Mouse (Mus musculus): ENCODE results near the gene Akap13.

Gene Akap13

GRCm38 (mm10) chr7:75713959-75714358 is 258.6 kb downstream of the Akap13 start:
- in situ Hi-C loops (cut with MboI; ENCODE audit: low pct_unique_long_range_greater_than_20kb in 1 of 2, low sequenced_read_pairs in 2 of 2, unreplicated experiment in 1 of 2), result no loop called here

- in situ Hi-C loops (cut with MboI; ENCODE audit: low pct_unique_long_range_greater_than_20kb in 1 of 2, low sequenced_read_pairs in 2 of 2, unreplicated experiment in 1 of 2), result no loop called here
Observed at GRCm38 (mm10) chr7:75715026-75715425, 259.7 kb downstream of the Akap13 start.

GRCm38 (mm10) chr7:75715939-75716338 is 260.6 kb downstream of the Akap13 start:
- in situ Hi-C loops (cut with MboI; ENCODE audit: low pct_unique_long_range_greater_than_20kb in 1 of 2, low sequenced_read_pairs in 2 of 2, unreplicated experiment in 1 of 2), result no loop called here

- in situ Hi-C loops (cut with MboI; ENCODE audit: low pct_unique_long_range_greater_than_20kb in 1 of 2, low sequenced_read_pairs in 2 of 2, unreplicated experiment in 1 of 2), result no loop called here
Observed at GRCm38 (mm10) chr7:75717349-75717748, 262.0 kb downstream of the Akap13 start.

- in situ Hi-C loops (cut with MboI; ENCODE audit: low pct_unique_long_range_greater_than_20kb in 1 of 2, low sequenced_read_pairs in 2 of 2, unreplicated experiment in 1 of 2), result no loop called here
Observed at GRCm38 (mm10) chr7:75721302-75721701, 266.0 kb downstream of the Akap13 start.

- in situ Hi-C loops (cut with MboI; ENCODE audit: low pct_unique_long_range_greater_than_20kb in 1 of 2, low sequenced_read_pairs in 2 of 2, unreplicated experiment in 1 of 2), result no loop called here
Observed at GRCm38 (mm10) chr7:75724012-75724411, 268.7 kb downstream of the Akap13 start.

GRCm38 (mm10) chr7:75725899-75726298 is 270.6 kb downstream of the Akap13 start:
- in situ Hi-C loops (cut with MboI; ENCODE audit: low pct_unique_long_range_greater_than_20kb in 1 of 2, low sequenced_read_pairs in 2 of 2, unreplicated experiment in 1 of 2), result loop anchor here (25.0 kb wide), 2 partner anchors 589 to 636 kb away; no protein-coding TSS in a partner anchor

GRCm38 (mm10) chr7:75726867-75727266 is 271.5 kb downstream of the Akap13 start:
- in situ Hi-C loops (cut with MboI; ENCODE audit: low pct_unique_long_range_greater_than_20kb in 1 of 2, low sequenced_read_pairs in 2 of 2, unreplicated experiment in 1 of 2), result loop anchor here (25.0 kb wide), 2 partner anchors 590 to 635 kb away; no protein-coding TSS in a partner anchor

GRCm38 (mm10) chr7:75729652-75730051 is 274.3 kb downstream of the Akap13 start:
- in situ Hi-C loops (cut with MboI; ENCODE audit: low pct_unique_long_range_greater_than_20kb in 1 of 2, low sequenced_read_pairs in 2 of 2, unreplicated experiment in 1 of 2), result loop anchor here (25.0 kb wide), 2 partner anchors 592 to 633 kb away; no protein-coding TSS in a partner anchor

GRCm38 (mm10) chr7:75730216-75730615 is 274.9 kb downstream of the Akap13 start:
- in situ Hi-C loops (cut with MboI; ENCODE audit: low pct_unique_long_range_greater_than_20kb in 1 of 2, low sequenced_read_pairs in 2 of 2, unreplicated experiment in 1 of 2), result loop anchor here (25.0 kb wide), 2 partner anchors 593 to 632 kb away; no protein-coding TSS in a partner anchor

GRCm38 (mm10) chr7:75731951-75732350 is 276.6 kb downstream of the Akap13 start:
- in situ Hi-C loops (cut with MboI; ENCODE audit: low pct_unique_long_range_greater_than_20kb in 1 of 2, low sequenced_read_pairs in 2 of 2, unreplicated experiment in 1 of 2), result loop anchor here (25.0 kb wide), 2 partner anchors 595 to 630 kb away; no protein-coding TSS in a partner anchor

- in situ Hi-C loops (cut with MboI; ENCODE audit: low pct_unique_long_range_greater_than_20kb in 1 of 2, low sequenced_read_pairs in 2 of 2, unreplicated experiment in 1 of 2), result loop anchor here (25.0 kb wide), 2 partner anchors 596 to 629 kb away; no protein-coding TSS in a partner anchor
Observed at GRCm38 (mm10) chr7:75733166-75733565, 277.8 kb downstream of the Akap13 start.

GRCm38 (mm10) chr7:75739075-75739725 is 283.9 kb downstream of the Akap13 start:
- in situ Hi-C loops (cut with MboI; ENCODE audit: low pct_unique_long_range_greater_than_20kb in 1 of 2, low sequenced_read_pairs in 2 of 2, unreplicated experiment in 1 of 2), result loop anchor here (25.0 kb wide), 2 partner anchors 602 to 623 kb away; no protein-coding TSS in a partner anchor

GRCm38 (mm10) chr7:75744528-75744927 is 289.2 kb downstream of the Akap13 start:
- in situ Hi-C loops (cut with MboI; ENCODE audit: low pct_unique_long_range_greater_than_20kb in 1 of 2, low sequenced_read_pairs in 2 of 2, unreplicated experiment in 1 of 2), result loop anchor here (10.0 to 25.0 kb wide), 3 partner anchors 130 to 618 kb away; no protein-coding TSS in a partner anchor

GRCm38 (mm10) chr7:75744978-75745638 is 289.8 kb downstream of the Akap13 start:
- in situ Hi-C loops (cut with MboI; ENCODE audit: low pct_unique_long_range_greater_than_20kb in 1 of 2, low sequenced_read_pairs in 2 of 2, unreplicated experiment in 1 of 2), result loop anchor here (5.0 to 25.0 kb wide), 4 partner anchors 130 to 617 kb away; no protein-coding TSS in a partner anchor

GRCm38 (mm10) chr7:75745969-75746368 is 290.6 kb downstream of the Akap13 start:
- in situ Hi-C loops (cut with MboI; ENCODE audit: low pct_unique_long_range_greater_than_20kb in 1 of 2, low sequenced_read_pairs in 2 of 2, unreplicated experiment in 1 of 2), result loop anchor here (5.0 to 25.0 kb wide), 4 partner anchors 129 to 616 kb away; no protein-coding TSS in a partner anchor

- in situ Hi-C loops (cut with MboI; ENCODE audit: low pct_unique_long_range_greater_than_20kb in 1 of 2, low sequenced_read_pairs in 2 of 2, unreplicated experiment in 1 of 2), result no loop called here
Observed at GRCm38 (mm10) chr7:75750581-75750980, 295.2 kb downstream of the Akap13 start.

GRCm38 (mm10) chr7:75751161-75751803 is 295.9 kb downstream of the Akap13 start:
- in situ Hi-C loops (cut with MboI; ENCODE audit: low pct_unique_long_range_greater_than_20kb in 1 of 2, low sequenced_read_pairs in 2 of 2, unreplicated experiment in 1 of 2), result no loop called here

All from mouse embryonic stem cell (cell line).